ENCODE assay signal across 11 mouse cellular contexts in the genomic region with DNA sequence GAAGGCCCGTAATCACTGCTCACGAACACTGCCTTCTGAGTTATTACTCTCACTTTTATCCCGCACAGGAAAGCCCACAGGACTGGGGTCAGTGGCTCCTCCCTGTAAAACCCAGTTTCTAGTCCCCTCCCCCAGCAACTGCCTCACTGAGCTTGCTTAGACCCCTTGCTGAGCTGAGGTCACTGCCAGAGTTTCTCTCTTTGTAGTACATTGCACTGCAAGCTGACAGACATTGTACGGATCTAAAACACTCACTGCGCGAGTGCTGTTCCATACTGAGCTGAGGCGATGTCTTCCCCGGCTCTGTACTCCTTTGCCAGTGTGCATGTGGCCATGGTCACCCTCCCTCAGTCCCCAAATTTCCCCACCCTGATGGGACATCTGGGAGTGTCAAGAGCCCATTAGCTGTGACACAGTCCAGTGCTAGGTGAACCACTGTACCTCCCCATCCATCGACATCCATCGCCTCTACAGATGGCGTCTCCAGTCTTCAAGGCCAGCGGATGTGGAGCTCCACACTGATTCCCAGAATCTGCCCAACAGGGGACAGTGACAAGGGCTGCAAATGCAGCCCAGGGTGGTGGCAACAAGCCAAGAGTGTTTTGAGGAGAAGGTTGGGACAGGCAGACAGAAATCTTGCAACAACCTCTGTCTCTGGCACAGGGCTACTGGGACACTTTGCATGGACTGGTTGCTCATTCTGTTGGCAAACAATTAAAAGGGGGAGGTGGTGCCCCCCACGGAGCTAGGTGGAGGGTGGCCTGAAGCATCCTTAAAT.
DNase-seq lines count a peak whose midpoint lies in the region; ATAC-seq and TF ChIP-seq lines count a peak whose summit lies in the region.
"Had no signal": no experiment of that assay in that cellular context is flagged by ENCODE, and none has a peak within 500 bp of the region (broad histone marks: within the 10 kb centered on the region; RNA-seq: fewer than 3 reads in every experiment).

No protein-coding gene starts in this region.

- CTCF ChIA-PET in Patski (lab: Charles Lee): no interaction called here

- no peak for DNase-seq in kidney, postnatal 14 days
- peak; percentile 33 for DNase-seq in Patski (ENCODE audit: low read depth, low spot score)
- DNase-seq in embryonic facial prominence, embryonic 14.5 days (ENCODE audit: low spot score): peak; percentile 39
- no peak for DNase-seq in cerebellum, postnatal 25 days
- DNase-seq in right cerebral cortex, adult 18-20 months: no peak
- DNase-seq in layer of hippocampus, adult 9-10 months (ENCODE audit: low spot score): no peak
- DNase-seq: right cerebral cortex, postnatal 25 days; thymus, adult 2 months had no signal

- H3K27ac ChIP-seq in kidney, embryonic 16.5 days (ENCODE audit: low read length): no peak overlapping the region
- no peak overlapping the region for H3K27ac ChIP-seq in embryonic facial prominence, embryonic 14.5 days (replicated peaks; ENCODE audit: low read depth, low read length)
- peak overlapping the region; percentile 64; the same call in 1 of the 2 replicates for H3K27ac ChIP-seq in limb, embryonic 12.5 days

- in situ Hi-C loops in Patski (cut with MboI; ENCODE audit: low pct_unique_long_range_greater_than_20kb): no loop called here

- no peak overlapping the region for H3K9ac ChIP-seq in kidney, embryonic 16.5 days (replicated peaks; ENCODE audit: low read length)
- no peak overlapping the region for H3K9ac ChIP-seq in embryonic facial prominence, embryonic 14.5 days (ENCODE audit: low read depth, low read length)
- H3K9ac ChIP-seq in limb, embryonic 12.5 days (replicated peaks): no peak overlapping the region

- POLR2A ChIA-PET in Patski (lab: Charles Lee): interaction anchor here (0.6 to 1.2 kb wide), 3 partner anchors 11 to 1368 kb away, joined by 5 to 6 read pairs (median 5); no protein-coding TSS in a partner anchor

- no peaks in the 10 kb centered on the region for H3K9me3 ChIP-seq in kidney, embryonic 16.5 days (ENCODE audit: low read length)
- no peaks in the 10 kb centered on the region for H3K9me3 ChIP-seq in embryonic facial prominence, embryonic 14.5 days (ENCODE audit: control insufficient read depth, low read length)
- H3K9me3 ChIP-seq in limb, embryonic 12.5 days: no peaks in the 10 kb centered on the region

- ATAC-seq in kidney, embryonic 16.5 days (ENCODE audit: low FRiP score, low TSS enrichment): 0 out of 2 replicates have a peak, but pooled peaks have one; percentile 37
- no peak for ATAC-seq in Patski
- 0 out of 2 replicates have a peak, but pooled peaks have one; percentile 21 for ATAC-seq in embryonic facial prominence, embryonic 14.5 days (ENCODE audit: low read depth)
- no peak for ATAC-seq in limb, embryonic 12.5 days (ENCODE audit: insufficient number of reproducible peaks, insufficient read depth, low FRiP score, low TSS enrichment, low read depth)
- ATAC-seq: intestine, postnatal 0 days had no signal

- H3K27me3 ChIP-seq in kidney, embryonic 16.5 days (ENCODE audit: insufficient read depth, low read length): no peaks in the 10 kb centered on the region
- H3K27me3 ChIP-seq in Patski: no peaks in the 10 kb centered on the region
- H3K27me3 ChIP-seq in embryonic facial prominence, embryonic 14.5 days (replicated peaks; ENCODE audit: control insufficient read depth, insufficient read depth, low read length): no peaks in the 10 kb centered on the region
- peaks cover 2% of the 10 kb centered on the region; the same call in 1 of the 2 replicates for H3K27me3 ChIP-seq in limb, embryonic 12.5 days

- H3K4me3 ChIP-seq in kidney, embryonic 16.5 days (ENCODE audit: low read length): no peak overlapping the region
- H3K4me3 ChIP-seq in embryonic facial prominence, embryonic 14.5 days (ENCODE audit: low read depth, low read length): no peak overlapping the region
- no peak overlapping the region for H3K4me3 ChIP-seq in limb, embryonic 12.5 days (replicated peaks)

- no peak for TF ChIP-seq CTCF in Patski (IDR thresholded peaks at IDR 0.05)

- 55% methylated on average over 13 of the region's 13 CpGs for WGBS in kidney, embryonic 16.5 days
- 60% methylated on average over 13 of the region's 13 CpGs for WGBS in embryonic facial prominence, embryonic 14.5 days
- WGBS in limb, embryonic 12.5 days: 59% methylated on average over 13 of the region's 13 CpGs

- H3K4me2 ChIP-seq in kidney, embryonic 16.5 days (replicated peaks; ENCODE audit: low read depth, low read length): no peak overlapping the region
- no peak overlapping the region for H3K4me2 ChIP-seq in embryonic facial prominence, embryonic 14.5 days (ENCODE audit: low read depth, low read length)
- 0 out of 2 replicates have a peak overlapping the region, but pooled peaks have one; percentile 13 for H3K4me2 ChIP-seq in limb, embryonic 12.5 days

- H3K36me3 ChIP-seq in kidney, embryonic 16.5 days (ENCODE audit: insufficient read depth, low read length): no peaks in the 10 kb centered on the region
- H3K36me3 ChIP-seq in embryonic facial prominence, embryonic 14.5 days (ENCODE audit: control insufficient read depth, insufficient read depth, low read length): 0 out of 2 replicates have a peak, but pooled peaks cover 2% of the 10 kb centered on the region
- H3K36me3 ChIP-seq in limb, embryonic 12.5 days: peaks cover 2% of the 10 kb centered on the region; the same call in 1 of the 2 replicates

- peaks cover 21% of the 10 kb centered on the region for H3K4me1 ChIP-seq in kidney, embryonic 16.5 days (ENCODE audit: insufficient read depth, low read length)
- H3K4me1 ChIP-seq in embryonic facial prominence, embryonic 14.5 days (ENCODE audit: control insufficient read depth, insufficient read depth, low read length): peaks cover 19% of the 10 kb centered on the region
- H3K4me1 ChIP-seq in limb, embryonic 12.5 days (replicated peaks): peaks cover 50% of the 10 kb centered on the region

Comparison
In these comparisons a context has a peak if more than half of its experiments do, and no peak if none do; other contexts are left out.
1. ATAC-seq: peak in kidney, embryonic 16.5 days (single experiment) and embryonic facial prominence, embryonic 14.5 days (single experiment); none in Patski (single experiment) and limb, embryonic 12.5 days (single experiment).
2. DNase-seq: peak in Patski (single experiment) and embryonic facial prominence, embryonic 14.5 days (single experiment); none in kidney, postnatal 14 days (single experiment), cerebellum, postnatal 25 days (0 of 2), right cerebral cortex, adult 18-20 months (single experiment) and layer of hippocampus, adult 9-10 months (single experiment).